Mouse (Mus musculus): ENCODE measurements around the gene Cirbp.

Cirbp gene

DNA sequence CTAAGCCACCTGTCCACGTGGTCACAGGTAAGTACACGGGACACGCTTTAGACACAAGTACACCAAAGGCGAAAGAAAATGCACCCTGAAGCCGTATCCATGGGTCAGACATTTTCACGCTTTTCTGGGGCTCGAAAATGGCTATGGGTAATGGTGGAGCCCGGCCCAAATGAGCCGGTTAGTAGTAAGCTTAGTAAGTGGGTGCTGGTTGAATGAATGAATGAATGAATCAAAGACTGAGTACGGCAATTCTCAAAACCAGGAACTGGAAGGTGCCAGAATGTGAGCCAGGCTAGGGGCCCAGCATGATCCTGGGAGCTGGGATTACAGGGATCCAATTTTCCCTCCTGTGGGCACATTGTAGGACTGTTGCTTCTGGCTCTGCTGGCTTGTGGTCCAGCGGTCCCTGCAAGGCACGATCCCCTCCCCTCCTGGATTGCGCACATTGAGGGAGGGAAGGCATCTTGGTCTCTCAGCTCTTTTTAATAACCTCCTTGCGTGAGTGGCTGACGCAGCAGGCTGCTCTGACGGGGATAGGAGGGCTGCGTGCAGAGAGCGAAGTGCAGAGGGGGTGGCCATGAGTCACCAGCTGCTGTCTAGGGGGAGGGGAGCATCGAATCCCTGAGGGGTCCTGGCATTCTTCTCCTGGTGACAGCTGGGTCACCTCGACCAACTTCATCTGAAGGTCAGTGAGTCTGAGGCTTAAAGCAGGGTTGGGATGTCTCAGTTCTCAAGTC is at the start of gene Cirbp:
Cirbp (plus strand) TSS at position 594 of the 737 bp plus-strand sequence.
- DNase-seq (ENCODE audit: low read depth), result no peak

GRCm38 (mm10) chr10:80116563-80116926 is 49.2 kb upstream of the Cirbp start:
- no peak for DNase-seq (ENCODE audit: low read depth)

GRCm38 (mm10) chr10:80116927-80117691 is 48.7 kb upstream of the Cirbp start:
- peak; percentile 66 for DNase-seq (ENCODE audit: low read depth)

GRCm38 (mm10) chr10:80117736-80118135 is 48.0 kb upstream of the Cirbp start:
- peak; percentile 41 for DNase-seq (ENCODE audit: low read depth)

DNA sequence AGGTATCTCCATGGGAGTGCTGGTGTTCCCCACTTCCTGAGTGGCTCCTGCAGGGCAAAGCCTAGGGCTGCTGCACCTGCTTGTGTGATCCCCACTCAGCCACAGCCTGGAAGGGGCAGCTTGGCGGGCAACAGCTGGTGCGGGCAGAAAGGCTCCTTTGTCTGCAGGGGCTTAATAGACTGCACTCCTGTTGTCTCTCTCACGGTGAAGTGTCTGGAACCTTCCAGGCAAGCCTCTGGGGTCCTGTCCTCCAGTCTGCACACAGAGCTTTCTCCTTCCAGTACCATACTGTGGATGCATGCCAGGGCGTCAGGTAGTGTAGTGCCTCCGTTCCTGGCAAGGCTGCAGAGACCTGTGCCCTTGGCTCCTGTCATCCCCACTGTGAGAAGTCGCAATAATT is 47.2 kb upstream of the Cirbp start:
- no peak for DNase-seq (ENCODE audit: low read depth)

DNA sequence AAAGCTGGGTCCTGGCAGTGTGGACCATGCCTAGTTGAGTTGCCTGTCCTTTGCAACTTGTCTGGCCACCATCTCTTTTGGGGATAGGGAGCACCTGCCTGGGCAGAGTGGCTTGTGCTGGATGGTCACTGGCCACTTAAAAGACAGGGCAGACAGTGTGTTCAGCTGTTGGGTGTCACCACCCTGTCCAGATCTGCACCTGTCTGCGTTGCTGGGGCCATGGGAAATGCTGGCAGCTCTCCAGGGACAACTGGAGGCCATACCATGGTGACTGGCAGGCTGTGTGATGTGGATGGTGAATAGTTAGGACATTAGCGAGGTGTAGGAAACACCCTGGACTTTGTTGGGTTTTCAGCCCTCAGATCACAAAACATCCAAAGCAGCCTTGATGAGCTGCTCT is 45.6 kb upstream of the Cirbp start:
- DNase-seq (ENCODE audit: low read depth), result no peak

GRCm38 (mm10) chr10:80121639-80122038 is 44.1 kb upstream of the Cirbp start:
- DNase-seq (ENCODE audit: low read depth), result peak; percentile 39

GRCm38 (mm10) chr10:80123932-80124562 is 41.7 kb upstream of the Cirbp start:
- DNase-seq (ENCODE audit: low read depth), result no peak

DNA sequence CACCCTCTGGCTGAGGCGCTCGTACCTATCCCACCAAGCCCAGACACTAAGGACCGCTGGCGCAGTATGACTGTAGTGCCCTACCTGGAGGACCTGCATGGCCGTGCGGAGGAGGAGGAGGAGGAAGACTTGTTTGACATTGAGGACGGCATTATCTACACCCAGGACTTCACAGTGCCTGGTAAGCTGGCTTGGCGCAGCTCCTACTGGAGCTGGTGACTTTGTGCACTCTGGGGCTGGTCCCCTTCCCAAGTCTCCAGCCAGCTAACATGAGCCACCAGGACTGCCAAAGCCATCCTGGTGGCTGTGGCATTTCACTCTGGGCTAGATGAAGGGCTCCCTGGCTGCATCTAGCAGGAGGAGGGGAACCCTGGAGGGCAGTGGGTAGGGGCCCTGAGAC is 37.9 kb upstream of the Cirbp start:
- DNase-seq (ENCODE audit: low read depth), result no peak

- no peak for DNase-seq (ENCODE audit: low read depth)
Measured at GRCm38 (mm10) chr10:80129846-80130245, 35.9 kb upstream of the Cirbp start.

DNA sequence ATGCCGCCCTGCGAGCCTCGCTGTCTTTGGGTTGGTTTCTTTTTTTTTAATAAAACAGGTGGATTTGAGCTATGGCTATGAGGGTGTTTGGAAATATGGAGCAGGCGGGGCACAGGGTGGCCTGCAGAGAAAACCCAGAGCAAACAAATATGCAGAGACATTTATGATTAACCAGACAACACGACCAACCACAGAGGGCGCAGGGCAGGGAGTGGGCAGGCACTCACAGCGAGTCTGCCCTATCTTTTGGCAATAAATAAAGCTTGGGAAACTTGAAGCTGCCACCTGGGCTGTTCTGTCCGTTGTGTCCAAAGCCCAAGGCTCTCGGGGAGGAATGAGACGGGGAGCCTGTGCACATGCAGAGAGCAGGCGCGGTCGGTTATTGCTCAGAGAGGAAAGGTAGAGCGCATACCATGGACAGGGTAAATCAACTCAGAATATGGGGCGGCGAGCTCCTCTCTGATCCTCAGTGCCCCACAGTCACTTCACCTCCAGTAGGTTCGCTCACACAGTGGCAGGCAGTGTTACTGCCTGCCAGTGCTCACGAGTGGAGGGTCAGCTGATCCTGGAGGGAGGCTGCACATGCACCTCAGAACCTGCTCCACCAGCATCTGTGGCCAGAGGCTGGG is 35.3 kb upstream of the Cirbp start:
- no peak for DNase-seq (ENCODE audit: low read depth)

- DNase-seq (ENCODE audit: low read depth), result peak; percentile 21
Measured at GRCm38 (mm10) chr10:80131316-80131951, 34.4 kb upstream of the Cirbp start.

DNA sequence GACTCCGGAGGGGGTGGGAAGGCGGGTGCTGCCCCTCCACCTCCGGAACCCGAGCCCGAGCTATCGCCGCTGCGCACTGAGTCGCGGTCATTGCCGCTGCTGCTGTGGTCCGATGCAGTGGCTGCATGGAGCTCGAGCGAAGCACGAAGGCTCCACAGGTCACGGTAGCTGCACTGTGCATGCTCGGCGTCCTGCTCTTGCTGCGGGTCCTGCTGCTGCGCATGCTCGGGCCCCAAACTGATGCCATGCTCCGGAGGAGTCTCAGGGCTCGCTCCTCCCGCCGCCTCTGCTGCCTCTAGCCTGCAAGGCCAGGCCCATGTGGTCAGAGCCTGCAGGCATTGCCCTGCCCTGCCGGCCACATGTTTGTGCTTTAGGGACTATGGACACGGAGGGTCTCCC is 33.8 kb upstream of the Cirbp start:
- DNase-seq (ENCODE audit: low read depth), result no peak

DNA sequence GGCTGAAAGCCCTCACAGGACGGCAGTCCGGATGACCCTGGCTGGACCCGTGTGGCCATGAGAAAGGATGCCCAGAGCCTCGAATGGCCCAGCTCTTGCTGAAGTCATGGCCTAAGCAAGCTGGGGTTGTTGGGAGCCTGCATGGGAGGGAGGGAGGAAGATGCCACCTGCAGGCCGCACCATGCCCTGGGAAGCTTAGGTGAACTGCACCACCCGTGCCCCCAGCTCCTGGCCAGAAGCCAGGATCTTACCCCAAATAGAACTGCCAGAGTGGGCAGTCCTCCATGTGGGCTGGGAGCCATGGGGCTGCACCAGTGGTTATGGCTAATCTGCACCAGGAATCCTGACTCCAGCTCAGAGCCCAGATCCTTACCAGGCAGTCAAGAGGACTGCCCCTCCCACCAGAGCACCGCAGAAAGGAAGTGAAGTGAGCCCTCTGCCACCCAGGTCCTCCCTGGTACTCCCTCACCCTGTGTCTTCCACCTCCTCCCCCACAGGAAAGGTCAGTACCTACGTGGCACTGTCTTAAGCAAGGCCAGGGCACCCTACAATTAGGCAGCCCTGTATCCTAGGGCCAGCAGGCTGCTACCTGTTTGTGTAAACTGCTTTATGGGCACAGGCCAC is 32.4 kb upstream of the Cirbp start:
- peak; percentile 44 for DNase-seq (ENCODE audit: low read depth)

DNA sequence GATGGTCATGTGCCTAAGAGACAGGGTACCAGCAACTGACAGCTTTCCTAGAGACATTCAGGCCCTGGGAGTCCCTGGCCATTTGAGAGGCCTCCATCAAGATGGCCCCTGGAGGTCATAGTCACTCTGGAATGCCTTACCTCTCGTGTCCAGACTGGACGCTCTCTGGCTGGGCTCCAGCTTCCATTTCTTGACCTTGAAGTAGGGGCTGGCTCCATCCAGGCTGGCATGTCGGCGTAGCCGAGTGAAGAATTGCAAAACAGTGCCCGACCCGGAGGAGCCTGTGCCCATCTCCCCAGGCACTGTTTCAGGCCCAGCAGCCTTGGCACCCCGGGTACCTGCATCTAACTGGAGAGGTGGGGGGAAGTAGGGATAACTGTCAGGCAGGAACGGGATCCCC is 31.4 kb upstream of the Cirbp start:
- no peak for DNase-seq (ENCODE audit: low read depth)

DNA sequence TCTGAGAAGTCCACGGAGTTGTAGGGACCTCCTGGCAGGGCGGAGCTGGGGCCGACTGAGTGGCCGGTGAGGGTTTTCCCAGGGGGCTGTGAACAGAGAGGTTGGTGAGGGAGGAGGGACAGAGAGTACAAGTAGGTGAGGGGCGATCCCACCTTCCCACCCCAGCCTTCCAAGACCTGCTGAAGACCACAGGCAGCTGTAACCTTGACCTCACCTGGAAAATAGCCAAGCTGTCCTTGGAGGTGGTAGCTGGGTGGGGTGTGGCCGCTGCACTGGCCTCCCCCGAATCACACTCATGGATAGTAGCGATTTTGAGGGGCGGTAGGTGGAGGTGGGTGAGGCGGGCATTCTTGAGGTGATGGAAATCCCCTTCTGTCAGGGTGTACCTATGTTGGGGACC is 30.6 kb upstream of the Cirbp start:
- no peak for DNase-seq (ENCODE audit: low read depth)

DNA sequence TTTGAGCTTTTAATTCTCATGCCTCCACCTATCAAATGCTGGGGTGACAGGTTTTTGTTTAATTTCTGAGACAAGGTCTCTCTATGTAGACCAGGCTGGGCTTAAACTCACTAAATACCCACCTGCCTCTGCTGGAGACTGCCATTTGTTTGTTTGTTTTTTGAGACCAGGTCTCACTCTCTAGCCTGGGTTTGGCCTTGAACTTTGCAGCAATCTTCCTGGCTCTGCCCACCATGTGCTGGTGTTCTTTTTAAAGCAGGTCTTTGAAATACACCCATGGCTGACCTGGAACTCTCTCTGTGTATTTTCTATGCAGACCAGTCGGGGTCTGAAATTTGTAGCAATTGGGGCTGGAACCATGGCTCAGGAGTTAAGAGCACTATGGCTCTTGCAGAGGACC is 30.1 kb upstream of the Cirbp start:
- DNase-seq (ENCODE audit: low read depth), result peak; percentile 29

GRCm38 (mm10) chr10:80136179-80136951 is 29.4 kb upstream of the Cirbp start:
- no peak for DNase-seq (ENCODE audit: low read depth)

- DNase-seq (ENCODE audit: low read depth), result peak; percentile 68
Measured at GRCm38 (mm10) chr10:80136952-80137625, 28.7 kb upstream of the Cirbp start.
